Mouse (Mus musculus): ENCODE results near the gene Wdhd1. TPM values are rescaled to one million over a fixed set of nuclear protein-coding genes. Genes with fewer than 3 reads are reported as not detected.

Gene Wdhd1
- polyA plus RNA-seq, 1 experiment from 2014 or later, result 23.1 TPM

- Histone ChIP-seq H3K27me3 (no peaks in the 10 kb centered on the region), H3K27ac (replicated peaks) (no peak overlapping the region), H3K4me1 (no peaks in the 10 kb centered on the region), H3K36me3 (peaks cover 5% of the 10 kb centered on the region; the same call in 1 of the 2 replicates), H3K4me3 (replicated peaks) (no peak overlapping the region), H3K9me3 (replicated peaks) (no peaks in the 10 kb centered on the region), H3K9ac (no peak overlapping the region), H3K4me2 (replicated peaks) (no peak overlapping the region)
- ATAC-seq (ENCODE audit: insufficient number of reproducible peaks, low FRiP score, low TSS enrichment, low read depth), result no peak
- 91% methylated on average over 7 of the region's 7 CpGs for WGBS
Observed at GRCm38 (mm10) chr14:47236491-47236890, 40.2 kb downstream of the Wdhd1 start.

- Histone ChIP-seq H3K4me2 (replicated peaks) (no peak overlapping the region), H3K4me1 (no peaks in the 10 kb centered on the region), H3K9ac (no peak overlapping the region), H3K27me3 (no peaks in the 10 kb centered on the region), H3K36me3 (no peaks in the 10 kb centered on the region), H3K4me3 (replicated peaks) (no peak overlapping the region), H3K9me3 (replicated peaks) (no peaks in the 10 kb centered on the region), H3K27ac (replicated peaks) (no peak overlapping the region)
- 68% methylated on average over 5 of the region's 5 CpGs for WGBS
- no peak for ATAC-seq (ENCODE audit: insufficient number of reproducible peaks, low FRiP score, low TSS enrichment, low read depth)
Observed at GRCm38 (mm10) chr14:47234526-47235250, 42.0 kb downstream of the Wdhd1 start.

DNA sequence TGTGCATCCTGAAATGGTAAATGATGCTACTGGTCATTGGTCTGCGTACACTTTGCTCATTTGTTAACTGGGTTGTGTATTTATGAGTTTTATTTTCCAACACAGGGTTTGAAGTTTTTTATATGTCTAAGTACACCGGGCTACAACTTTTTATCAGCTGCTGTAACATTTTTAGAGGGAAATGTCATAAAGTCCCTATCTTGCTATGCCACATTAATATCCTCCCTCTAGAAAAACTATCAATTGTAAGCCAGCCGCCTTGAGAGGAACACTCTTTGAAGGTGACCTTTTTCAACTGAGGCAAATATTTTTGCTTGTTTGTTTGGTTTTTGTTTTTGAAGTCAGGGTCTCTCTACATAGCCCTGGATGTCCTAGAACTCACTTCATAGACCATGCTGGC is 42.6 kb downstream of the Wdhd1 start:
- no peaks in the 10 kb centered on the region for H3K27me3 ChIP-seq
- H3K27ac ChIP-seq (replicated peaks), result no peak overlapping the region
- H3K36me3 ChIP-seq, result no peaks in the 10 kb centered on the region
- WGBS, result 91% methylated on average over 3 of the region's 3 CpGs
- no peaks in the 10 kb centered on the region for H3K4me1 ChIP-seq
- H3K4me2 ChIP-seq (replicated peaks), result no peak overlapping the region
- H3K9ac ChIP-seq, result no peak overlapping the region
- no peaks in the 10 kb centered on the region for H3K9me3 ChIP-seq (replicated peaks)
- ATAC-seq (ENCODE audit: insufficient number of reproducible peaks, low FRiP score, low TSS enrichment, low read depth), result no peak
- no peak overlapping the region for H3K4me3 ChIP-seq (replicated peaks)

- no peaks in the 10 kb centered on the region for H3K27me3 ChIP-seq
- ATAC-seq (ENCODE audit: insufficient number of reproducible peaks, low FRiP score, low TSS enrichment, low read depth), result no peak
- no peaks in the 10 kb centered on the region for H3K4me1 ChIP-seq
- H3K9me3 ChIP-seq (replicated peaks), result no peaks in the 10 kb centered on the region
- no peak overlapping the region for H3K4me3 ChIP-seq (replicated peaks)
- no peak overlapping the region for H3K4me2 ChIP-seq (replicated peaks)
- no peak overlapping the region for H3K9ac ChIP-seq
- no peaks in the 10 kb centered on the region for H3K36me3 ChIP-seq
- H3K27ac ChIP-seq (replicated peaks), result no peak overlapping the region
- WGBS, result 58% methylated on average over 2 of the region's 2 CpGs
Observed at GRCm38 (mm10) chr14:47233602-47234001, 43.1 kb downstream of the Wdhd1 start.

DNA sequence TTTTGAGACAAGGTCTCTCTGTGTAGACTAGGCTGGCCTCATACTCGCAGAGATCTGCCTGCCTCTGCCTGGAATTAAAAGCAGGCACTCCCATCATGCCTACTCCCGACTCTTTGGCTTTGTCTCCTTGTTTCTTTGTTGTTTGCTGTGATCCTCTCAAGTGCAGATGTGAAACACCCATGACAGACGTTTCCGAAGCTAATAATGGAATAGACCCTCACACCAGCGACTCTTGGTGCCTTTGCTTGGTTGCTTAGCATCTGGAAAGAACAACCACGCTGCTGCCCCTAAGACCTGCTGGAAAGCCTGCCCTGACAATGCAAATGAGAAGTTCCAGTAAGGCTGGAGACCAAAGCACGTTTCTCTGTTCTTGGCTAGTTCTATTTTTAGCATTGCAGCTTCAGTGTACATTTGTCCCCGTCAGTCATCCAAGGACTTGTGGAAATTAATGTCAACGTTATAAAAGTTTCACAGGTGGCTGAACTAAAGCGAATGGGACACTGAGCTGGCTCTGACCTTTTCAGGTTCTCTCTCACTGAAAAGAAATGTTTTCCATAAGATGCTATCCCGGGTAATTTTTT is 46.8 kb downstream of the Wdhd1 start:
- Histone ChIP-seq H3K4me1 (no peaks in the 10 kb centered on the region), H3K27ac (replicated peaks) (no peak overlapping the region), H3K4me3 (replicated peaks) (no peak overlapping the region), H3K27me3 (no peaks in the 10 kb centered on the region), H3K9me3 (replicated peaks) (no peaks in the 10 kb centered on the region), H3K36me3 (no peaks in the 10 kb centered on the region), H3K9ac (no peak overlapping the region), H3K4me2 (replicated peaks) (no peak overlapping the region)
- 72% methylated on average over 11 of the region's 11 CpGs for WGBS
- ATAC-seq (ENCODE audit: insufficient number of reproducible peaks, low FRiP score, low TSS enrichment, low read depth), result no peak

- H3K36me3 ChIP-seq, result no peaks in the 10 kb centered on the region
- no peak overlapping the region for H3K9ac ChIP-seq
- no peak overlapping the region for H3K27ac ChIP-seq (replicated peaks)
- no peak for ATAC-seq (ENCODE audit: insufficient number of reproducible peaks, low FRiP score, low TSS enrichment, low read depth)
- no peaks in the 10 kb centered on the region for H3K4me1 ChIP-seq
- no peak overlapping the region for H3K4me2 ChIP-seq (replicated peaks)
- H3K4me3 ChIP-seq (replicated peaks), result no peak overlapping the region
- WGBS, result 88% methylated on average over 8 of the region's 8 CpGs
- H3K9me3 ChIP-seq (replicated peaks), result no peaks in the 10 kb centered on the region
- H3K27me3 ChIP-seq, result no peaks in the 10 kb centered on the region
Observed at GRCm38 (mm10) chr14:47225931-47226330, 50.7 kb downstream of the Wdhd1 start.

- no peak for ATAC-seq (ENCODE audit: insufficient number of reproducible peaks, low FRiP score, low TSS enrichment, low read depth)
- H3K9ac ChIP-seq, result no peak overlapping the region
- no peak overlapping the region for H3K4me2 ChIP-seq (replicated peaks)
- H3K27me3 ChIP-seq, result no peaks in the 10 kb centered on the region
- no peak overlapping the region for H3K27ac ChIP-seq (replicated peaks)
- no peaks in the 10 kb centered on the region for H3K36me3 ChIP-seq
- WGBS, result 66% methylated on average over 10 of the region's 10 CpGs
- H3K9me3 ChIP-seq (replicated peaks), result no peaks in the 10 kb centered on the region
- H3K4me3 ChIP-seq (replicated peaks), result no peak overlapping the region
- H3K4me1 ChIP-seq, result no peaks in the 10 kb centered on the region
Observed at GRCm38 (mm10) chr14:47224476-47225325, 52.0 kb downstream of the Wdhd1 start.

GRCm38 (mm10) chr14:47222631-47223450 is 53.8 kb downstream of the Wdhd1 start:
- Histone ChIP-seq H3K27ac (replicated peaks) (no peak overlapping the region), H3K9ac (no peak overlapping the region), H3K4me1 (no peaks in the 10 kb centered on the region), H3K4me3 (replicated peaks) (no peak overlapping the region), H3K9me3 (replicated peaks) (no peaks in the 10 kb centered on the region), H3K36me3 (no peaks in the 10 kb centered on the region), H3K27me3 (no peaks in the 10 kb centered on the region), H3K4me2 (replicated peaks) (no peak overlapping the region)
- 71% methylated on average over 11 of the region's 11 CpGs for WGBS
- ATAC-seq (ENCODE audit: insufficient number of reproducible peaks, low FRiP score, low TSS enrichment, low read depth), result no peak

DNA sequence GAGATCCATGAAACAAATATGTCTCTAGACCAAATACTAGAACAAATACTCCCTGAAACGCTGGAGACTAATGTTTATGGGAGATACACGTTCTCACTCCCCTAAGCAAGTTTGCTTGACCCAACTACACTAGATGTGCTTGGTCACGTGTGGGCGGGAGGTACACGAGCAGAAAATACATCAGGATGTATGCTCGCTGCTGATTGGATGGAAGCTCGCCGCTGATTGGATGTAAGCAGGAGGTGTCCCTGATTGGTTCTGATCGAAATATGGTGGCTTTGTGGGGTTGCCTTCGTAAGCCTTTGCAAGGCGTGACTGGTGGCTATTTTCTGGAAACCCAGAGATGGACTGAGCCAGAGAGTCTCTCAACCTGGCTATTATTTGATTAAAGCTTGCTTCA is 55.1 kb downstream of the Wdhd1 start:
- Histone ChIP-seq H3K27me3 (no peaks in the 10 kb centered on the region), H3K9ac (no peak overlapping the region), H3K4me2 (replicated peaks) (no peak overlapping the region), H3K36me3 (no peaks in the 10 kb centered on the region), H3K9me3 (replicated peaks) (no peaks in the 10 kb centered on the region), H3K4me1 (no peaks in the 10 kb centered on the region), H3K27ac (replicated peaks) (no peak overlapping the region), H3K4me3 (replicated peaks) (no peak overlapping the region)
- 85% methylated on average over 11 of the region's 11 CpGs for WGBS
- no peak for ATAC-seq (ENCODE audit: insufficient number of reproducible peaks, low FRiP score, low TSS enrichment, low read depth)

DNA sequence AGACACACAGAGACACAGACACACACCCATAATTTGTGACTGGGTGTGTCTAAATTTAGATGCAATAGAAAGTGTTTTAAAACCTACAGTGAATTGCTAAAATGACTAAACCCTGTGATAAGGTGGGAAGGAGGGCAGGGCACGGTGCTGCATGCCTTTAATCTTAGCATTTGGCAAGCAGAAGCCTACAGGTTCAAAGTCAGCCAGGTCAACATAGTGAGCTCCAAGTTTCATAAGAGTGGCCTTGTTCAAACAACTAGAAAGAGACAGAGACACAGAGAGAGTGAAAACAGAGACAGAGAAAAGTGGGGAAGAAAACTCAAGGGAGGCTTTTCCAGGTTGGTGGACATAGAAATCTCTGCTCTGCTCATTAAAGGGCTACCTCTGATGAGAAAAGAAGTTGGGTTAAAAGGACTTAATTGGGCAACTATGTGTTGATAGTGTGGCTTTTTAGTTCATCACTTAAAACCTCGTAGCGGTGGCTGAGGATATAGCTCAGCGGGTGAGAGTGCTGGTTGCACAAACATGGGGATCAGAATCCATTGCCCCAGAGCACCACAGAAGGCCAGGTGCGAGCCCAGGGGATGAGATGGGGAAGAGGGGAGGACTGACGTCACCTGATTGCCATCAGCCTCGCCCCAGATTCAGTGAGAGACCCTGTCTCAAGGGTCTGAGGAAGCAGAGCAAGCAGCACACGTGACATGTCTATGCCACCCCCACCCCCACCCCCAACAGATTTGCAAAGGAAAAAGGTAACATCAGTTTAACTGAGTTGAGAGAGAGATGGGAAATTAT is 56.2 kb downstream of the Wdhd1 start:
- Histone ChIP-seq H3K27me3 (no peaks in the 10 kb centered on the region), H3K4me1 (no peaks in the 10 kb centered on the region), H3K4me2 (replicated peaks) (no peak overlapping the region), H3K9ac (no peak overlapping the region), H3K9me3 (replicated peaks) (no peaks in the 10 kb centered on the region), H3K27ac (replicated peaks) (no peak overlapping the region), H3K4me3 (replicated peaks) (no peak overlapping the region), H3K36me3 (no peaks in the 10 kb centered on the region)
- ATAC-seq (ENCODE audit: insufficient number of reproducible peaks, low FRiP score, low TSS enrichment, low read depth), result no peak
- WGBS, result 78% methylated on average over 8 of the region's 8 CpGs

Measured in embryonic facial prominence, embryonic 15.5 days (tissue).